Mouse (Mus musculus): ENCODE data around the gene Akap13. TPM values are rescaled to one million over a fixed set of nuclear protein-coding genes. Genes with fewer than 3 reads are reported as not detected.

Akap13 gene
- total RNA-seq, 2 experiments from 2014 or later = 65.5 to 73.5 TPM

DNA sequence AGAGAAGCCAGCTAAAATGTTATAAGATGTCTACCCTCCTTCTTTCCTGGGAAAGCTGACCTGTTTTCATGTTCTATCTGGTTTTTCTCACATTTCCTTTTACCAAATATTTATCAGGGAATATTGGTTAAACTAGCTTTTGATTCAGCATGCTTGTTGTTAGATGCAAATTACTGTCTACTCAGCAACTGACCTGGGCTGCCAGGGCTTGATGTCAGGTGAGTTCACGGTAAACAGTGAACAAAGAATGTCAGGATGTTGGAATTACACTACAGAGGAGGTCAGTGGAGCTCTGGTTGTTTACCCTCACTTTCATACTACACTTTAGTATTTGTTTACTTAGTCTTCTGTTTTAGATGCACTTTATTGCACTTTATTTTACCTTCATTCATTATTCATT, 5.0 kb downstream of the Akap13 start:
- DNase-seq = no peak

GRCm38 (mm10) chr7:75463579-75464162, 8.3 kb downstream of the Akap13 start:
- DNase-seq = no peak

DNA sequence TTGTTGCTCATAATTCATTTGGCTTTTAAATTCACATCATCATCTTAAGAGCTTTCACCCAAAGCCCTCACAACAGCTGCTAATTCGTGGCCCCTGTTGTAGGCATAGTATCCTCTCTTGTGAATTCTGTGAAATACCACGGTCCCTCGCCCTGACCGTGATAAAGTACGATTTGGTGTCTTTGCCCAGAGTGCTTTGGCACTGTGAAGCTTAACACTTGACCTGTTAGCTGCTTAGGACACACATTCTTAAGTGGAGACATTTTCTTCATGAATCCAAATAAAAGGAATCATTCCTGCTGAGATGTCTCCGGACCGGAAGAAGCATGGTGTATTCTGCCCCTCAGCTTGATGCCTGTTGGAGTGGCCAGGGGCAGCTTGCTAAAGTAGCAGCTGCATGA, 12.5 kb downstream of the Akap13 start:
- DNase-seq = no peak

GRCm38 (mm10) chr7:75470318-75470925, 15.1 kb downstream of the Akap13 start:
- DNase-seq = no peak

DNA sequence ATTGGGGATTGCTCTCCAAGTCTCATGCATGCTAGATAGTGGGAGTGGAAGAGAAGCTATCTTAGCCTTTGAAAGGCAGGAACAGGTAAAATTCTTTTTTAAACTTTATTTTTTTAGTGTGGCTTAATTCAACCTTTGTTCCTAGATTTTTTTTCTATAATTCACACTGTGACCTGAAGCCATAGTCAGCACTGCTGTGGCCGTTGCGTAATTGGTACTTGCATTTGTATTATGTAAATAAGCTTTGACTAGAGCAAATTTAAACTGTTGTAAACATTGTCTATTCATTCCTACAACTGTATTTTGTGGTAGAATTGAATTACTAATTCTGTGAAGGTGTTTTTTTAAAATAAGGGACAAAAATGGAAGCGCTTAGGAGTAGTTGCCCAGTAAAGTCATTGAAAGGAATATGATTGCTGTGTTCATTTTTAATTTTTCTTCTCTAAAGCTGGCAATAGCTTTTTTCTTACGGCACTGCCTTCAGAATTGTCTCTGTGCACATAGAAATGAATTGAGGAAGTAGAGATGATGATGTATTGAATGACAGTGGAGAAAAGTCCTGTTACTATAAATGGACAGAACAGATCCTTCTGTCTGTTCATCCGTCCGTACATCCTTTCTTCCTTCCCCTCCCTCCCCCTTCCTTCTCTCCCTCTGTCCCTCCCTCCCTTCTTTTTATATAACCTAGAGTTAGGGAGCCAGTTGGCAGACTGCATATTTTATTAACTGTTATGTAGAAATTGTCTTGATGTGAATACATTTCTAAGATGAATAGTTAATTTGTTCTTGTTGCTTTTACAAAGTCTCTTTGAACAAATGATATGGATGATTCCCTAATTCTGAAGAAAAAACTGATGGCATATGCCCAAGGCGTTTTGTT, 17.2 kb downstream of the Akap13 start:
- DNase-seq = no peak

- no peak for DNase-seq
Observed at GRCm38 (mm10) chr7:75473294-75473693, 18.0 kb downstream of the Akap13 start.

GRCm38 (mm10) chr7:75474064-75474463, 18.7 kb downstream of the Akap13 start:
- DNase-seq = no peak

- no peak for DNase-seq
Observed at GRCm38 (mm10) chr7:75474564-75475150, 19.3 kb downstream of the Akap13 start.

- DNase-seq = no peak
Observed at GRCm38 (mm10) chr7:75478060-75478459, 22.7 kb downstream of the Akap13 start.

DNA sequence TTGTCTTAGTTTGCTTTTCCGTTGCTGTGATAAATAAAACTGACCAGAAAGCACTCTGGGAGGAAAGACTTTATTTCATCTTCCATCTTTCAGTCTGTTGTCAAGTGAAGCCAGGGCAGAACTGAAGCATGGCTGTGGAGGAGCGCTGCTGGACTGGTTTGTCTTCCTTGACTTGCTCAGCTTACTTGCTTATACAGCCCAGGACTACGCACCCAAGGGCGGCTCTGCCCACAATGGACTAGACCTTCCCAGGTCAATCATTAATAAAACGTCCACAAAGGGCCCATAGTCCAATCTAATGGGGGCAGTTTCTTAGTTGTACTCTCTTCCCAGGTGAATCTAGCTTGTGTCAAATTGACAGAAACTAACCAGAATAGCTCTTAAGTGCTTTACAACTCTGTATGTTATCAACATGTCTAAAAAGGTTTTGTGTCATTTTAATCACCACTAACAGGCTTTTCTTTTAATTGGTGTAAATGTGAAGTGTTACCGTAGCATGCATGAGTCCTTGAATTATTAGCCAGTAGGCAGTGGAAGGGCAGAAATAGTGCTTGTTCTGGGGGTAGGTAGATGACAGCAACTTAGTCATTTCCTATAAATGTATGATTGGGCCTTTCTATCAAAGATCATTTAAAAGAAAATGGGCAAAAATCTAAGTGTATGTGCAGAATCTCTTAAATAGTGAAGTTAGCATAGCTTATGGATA, 25.5 kb downstream of the Akap13 start:
- no peak for DNase-seq

DNA sequence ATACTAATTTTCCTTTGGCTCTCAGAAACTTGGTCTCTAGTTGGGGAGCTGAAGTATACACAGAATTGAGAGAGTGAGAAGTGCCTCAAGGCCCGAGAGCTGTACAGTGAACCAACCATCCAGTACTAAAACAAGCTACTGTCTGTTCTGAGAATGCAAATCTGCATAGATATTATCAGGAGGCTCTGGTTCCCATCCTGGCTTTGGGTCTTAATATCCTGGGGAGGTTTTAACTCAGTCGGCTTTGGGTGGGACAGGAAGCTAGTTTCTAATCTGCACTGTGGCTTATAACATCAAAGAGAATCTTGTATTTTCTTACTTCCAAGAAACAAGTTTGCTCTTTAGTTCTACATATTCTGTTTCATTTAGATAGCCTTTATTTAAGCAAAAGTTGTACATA, 30.7 kb downstream of the Akap13 start:
- DNase-seq = no peak

DNA sequence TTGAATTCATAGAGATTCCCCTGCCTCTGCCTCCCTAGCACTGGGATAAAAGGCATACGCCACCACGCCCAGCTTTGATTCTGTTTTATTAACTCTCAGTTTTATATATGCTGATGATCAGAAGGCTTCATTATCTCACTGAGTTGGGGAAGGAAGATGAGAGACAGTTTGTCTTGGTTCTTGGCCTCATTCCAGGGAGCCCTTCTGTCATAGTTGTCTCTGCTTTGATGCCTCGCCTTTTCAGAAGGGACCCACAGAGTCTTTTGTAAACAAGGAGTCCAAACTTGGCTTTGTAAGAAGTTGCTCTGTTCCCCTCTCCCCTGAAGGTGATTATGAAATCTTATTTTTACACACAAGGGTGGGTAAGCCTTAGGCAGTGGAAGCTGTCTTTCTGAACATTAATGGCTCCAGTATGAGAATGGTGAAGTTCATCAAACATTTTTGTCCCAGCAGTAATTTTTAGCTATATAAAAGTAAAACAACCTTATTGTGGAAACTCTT, 40.7 kb downstream of the Akap13 start:
- DNase-seq = no peak

GRCm38 (mm10) chr7:75498627-75499026, 43.3 kb downstream of the Akap13 start:
- DNase-seq = no peak

DNA sequence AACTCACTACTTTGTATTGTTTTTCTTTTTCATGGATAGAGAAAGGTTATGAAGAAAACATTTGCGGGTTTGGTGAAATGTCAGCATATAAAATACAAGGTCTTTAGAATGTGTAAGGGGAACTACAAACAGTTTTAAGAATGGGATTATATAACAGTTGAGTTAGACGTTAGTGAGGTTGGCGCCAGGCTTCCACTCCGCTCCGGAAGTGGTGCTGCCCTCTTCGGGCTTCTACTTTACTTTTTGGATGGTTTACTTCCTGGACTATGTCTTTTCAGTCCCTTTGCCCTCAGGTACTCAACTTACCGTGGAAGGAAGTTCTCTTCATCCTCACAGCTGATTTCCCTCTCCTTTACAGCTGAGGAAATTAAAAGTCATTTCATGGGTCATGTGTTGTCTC, 43.9 kb downstream of the Akap13 start:
- no peak for DNase-seq

- no peak for DNase-seq
Observed at GRCm38 (mm10) chr7:75500164-75500563, 44.8 kb downstream of the Akap13 start.

- DNase-seq = no peak
Observed at GRCm38 (mm10) chr7:75500793-75501192, 45.5 kb downstream of the Akap13 start.

DNA sequence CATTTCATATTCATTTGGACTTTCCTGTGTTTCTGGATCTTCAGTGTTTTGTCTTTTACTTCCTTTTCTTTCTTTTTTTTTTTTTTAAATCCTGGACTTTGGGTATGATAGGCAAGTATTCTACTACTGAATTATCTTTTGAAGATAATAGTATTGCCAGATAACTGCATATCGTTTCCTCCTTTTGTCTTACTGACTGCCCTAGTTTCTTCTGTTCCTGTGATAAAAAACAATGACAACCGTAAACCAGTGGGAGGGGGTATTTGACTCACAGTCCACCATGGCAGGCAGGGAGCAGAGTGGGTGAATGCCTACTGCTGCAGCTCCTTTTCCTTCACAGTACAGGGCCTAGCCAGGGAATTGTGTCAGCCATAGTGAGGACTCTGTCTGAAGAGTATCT, 49.2 kb downstream of the Akap13 start:
- no peak for DNase-seq

GRCm38 (mm10) chr7:75506628-75507027, 51.3 kb downstream of the Akap13 start:
- no peak for DNase-seq

DNA sequence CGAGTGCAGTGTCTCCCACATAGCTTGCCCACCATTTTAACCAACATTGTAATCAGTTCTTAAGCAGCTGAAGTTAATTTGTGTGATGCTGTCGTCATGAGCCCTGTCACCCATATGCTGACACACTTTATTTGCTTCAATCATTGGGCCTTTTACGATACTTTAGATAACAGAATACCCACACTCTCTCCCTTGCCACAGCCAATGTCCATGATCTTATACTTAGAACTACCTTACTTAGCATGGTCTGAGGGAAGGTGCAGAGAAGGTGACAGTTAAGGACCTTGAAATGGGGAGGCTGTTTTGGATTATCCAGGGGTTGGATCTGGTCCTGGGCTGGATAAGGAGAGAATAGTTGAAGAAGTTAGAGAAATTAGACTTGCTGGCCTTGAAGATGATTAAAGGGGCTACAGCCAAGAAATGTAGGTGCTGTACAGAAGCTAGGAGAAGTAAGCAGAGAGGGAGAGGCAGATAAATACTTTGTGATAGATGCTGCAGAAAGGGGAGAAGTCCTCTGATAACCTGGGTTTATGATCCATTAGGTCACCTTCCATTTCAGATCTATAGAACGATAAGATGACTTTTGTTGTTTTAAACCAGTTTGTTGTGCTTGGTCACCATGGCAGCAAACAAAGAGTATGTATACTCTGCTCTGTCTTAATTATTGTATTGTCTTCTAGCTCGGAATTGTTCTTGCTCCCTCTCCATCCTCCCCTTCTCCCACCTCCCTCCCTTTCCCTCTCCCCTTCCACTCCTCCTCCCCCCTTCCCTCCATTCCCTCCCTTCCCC, 53.9 kb downstream of the Akap13 start:
- DNase-seq = no peak

DNA sequence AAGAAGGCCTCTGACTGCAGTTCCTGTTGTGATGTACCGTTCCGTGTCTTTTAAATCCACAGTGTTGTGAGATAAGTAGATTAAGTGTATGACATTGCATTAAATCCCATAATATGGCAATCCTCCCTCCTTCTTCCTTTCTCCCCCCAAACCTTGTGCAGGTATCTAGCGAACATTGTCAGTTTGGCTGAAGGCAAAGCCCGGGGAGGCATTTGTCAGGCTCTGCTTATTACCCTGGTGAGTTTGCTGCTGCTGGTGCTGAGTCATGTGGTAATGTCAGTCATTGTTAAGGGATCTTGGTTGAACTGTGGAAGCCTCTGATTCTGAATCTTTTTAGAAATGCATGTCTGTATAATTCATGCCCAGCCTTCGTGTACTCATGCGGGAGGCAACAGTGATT, 60.1 kb downstream of the Akap13 start:
- DNase-seq = no peak
